15 mouse cellular contexts compared by ENCODE assay signal in the genomic region with DNA sequence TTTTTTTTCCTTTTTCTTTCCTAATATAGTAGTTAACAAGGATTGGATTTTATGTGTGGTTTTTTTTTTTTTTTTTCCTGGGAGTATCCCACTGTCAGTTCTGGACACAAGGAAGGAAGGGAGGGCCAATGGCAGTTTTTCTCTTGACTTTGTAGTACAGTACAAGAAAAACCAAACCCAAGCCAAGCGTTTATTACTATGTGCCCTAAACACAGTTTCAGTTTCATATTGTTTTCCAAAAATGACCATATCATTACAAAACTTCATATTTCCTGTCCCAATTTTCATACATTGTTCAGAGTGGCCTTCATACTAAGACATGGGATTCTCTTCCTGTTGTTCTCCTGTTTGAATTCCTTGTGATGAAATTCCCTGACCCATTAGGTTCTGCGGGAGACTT.
"Had no signal": no experiment of that assay in that cellular context is flagged by ENCODE, and none has a peak within 500 bp of the region (broad histone marks: within the 10 kb centered on the region; RNA-seq: fewer than 3 reads in every experiment).

No protein-coding gene starts in this region.

- H3K4me3 ChIP-seq: layer of hippocampus, adult 2 months; liver, embryonic 15.5 days; midbrain, embryonic 13.5 days; myocyte; neural tube, embryonic 15.5 days had no signal

- DNase-seq: kidney, adult 18-20 months; kidney, postnatal 4 days; left cerebral cortex, postnatal 4 days; lung, adult 2 months; lung, postnatal 36 days; thymus, postnatal 4 days had no signal

- H3K27me3 ChIP-seq: liver, embryonic 15.5 days; midbrain, embryonic 13.5 days; neural tube, embryonic 15.5 days had no signal

- H3K9ac ChIP-seq: liver, embryonic 15.5 days; midbrain, embryonic 13.5 days; neural tube, embryonic 15.5 days had no signal

- ATAC-seq: lung, postnatal 0 days; midbrain, embryonic 13.5 days had no signal

- H3K27ac ChIP-seq: kidney, postnatal 0 days; layer of hippocampus, adult 2 months; liver, embryonic 15.5 days; midbrain, embryonic 13.5 days; neural tube, embryonic 15.5 days; stomach, postnatal 0 days had no signal

- H3K4me2 ChIP-seq: liver, embryonic 11.5 days; liver, embryonic 15.5 days; midbrain, embryonic 13.5 days; neural tube, embryonic 15.5 days had no signal

- H3K36me3 ChIP-seq: liver, embryonic 15.5 days; midbrain, embryonic 13.5 days; neural tube, embryonic 15.5 days had no signal

- H3K4me1 ChIP-seq: liver, embryonic 15.5 days; midbrain, embryonic 13.5 days; neural tube, embryonic 15.5 days had no signal

- H3K9me3 ChIP-seq: liver, embryonic 15.5 days; midbrain, embryonic 13.5 days; neural tube, embryonic 15.5 days had no signal
